Mouse (Mus musculus) fat pad, adult 2 months (tissue): ENCODE measurements around the gene Tmub2.

Source experiments
- DNase-seq: peaks from one replicate; pipeline ENCODE4 v3.0.0-alpha.2; 2011; ENCODE audit warnings: low read depth, low spot score; ENCODE audit errors: extremely low read depth

The Tmub2 gene

GRCm38 (mm10) chr11:102284501-102285094 lies at the start of gene Tmub2:
Tmub2 (plus strand) TSS chr11:102284931.
- peak; percentile 95 for DNase-seq

- DNase-seq, result no peak
Observed at GRCm38 (mm10) chr11:102236022-102236421, 48.7 kb upstream of the Tmub2 start.

GRCm38 (mm10) chr11:102240636-102241035 lies 44.1 kb upstream of the Tmub2 start:
- no peak for DNase-seq

GRCm38 (mm10) chr11:102241246-102241645 lies 43.5 kb upstream of the Tmub2 start:
- DNase-seq, result no peak

GRCm38 (mm10) chr11:102241874-102242273 lies 42.9 kb upstream of the Tmub2 start:
- no peak for DNase-seq

GRCm38 (mm10) chr11:102244926-102245449 lies 39.7 kb upstream of the Tmub2 start:
- no peak for DNase-seq

- DNase-seq, result no peak
Observed at GRCm38 (mm10) chr11:102245581-102246272, 39.0 kb upstream of the Tmub2 start.

GRCm38 (mm10) chr11:102246273-102246635 lies 38.5 kb upstream of the Tmub2 start:
- DNase-seq, result no peak

- DNase-seq, result no peak
Observed at GRCm38 (mm10) chr11:102246871-102247270, 37.9 kb upstream of the Tmub2 start.

- DNase-seq, result no peak
Observed at GRCm38 (mm10) chr11:102248630-102249230, 36.0 kb upstream of the Tmub2 start, which contains the start of gene BC030867. BC030867 (plus strand) TSS chr11:102248882.

GRCm38 (mm10) chr11:102249351-102250090 lies 35.2 kb upstream of the Tmub2 start:
- no peak for DNase-seq

- DNase-seq, result no peak
Observed at GRCm38 (mm10) chr11:102257514-102257913, 27.2 kb upstream of the Tmub2 start.

- no peak for DNase-seq
Observed at GRCm38 (mm10) chr11:102258095-102258494, 26.6 kb upstream of the Tmub2 start.

- DNase-seq, result no peak
Observed at GRCm38 (mm10) chr11:102258521-102258920, 26.2 kb upstream of the Tmub2 start.

GRCm38 (mm10) chr11:102263211-102263610 lies 21.5 kb upstream of the Tmub2 start:
- no peak for DNase-seq

- DNase-seq, result peak; percentile 76
Observed at GRCm38 (mm10) chr11:102265816-102266215, 18.9 kb upstream of the Tmub2 start.

- DNase-seq, result no peak
Observed at GRCm38 (mm10) chr11:102266631-102267355, 17.9 kb upstream of the Tmub2 start.

GRCm38 (mm10) chr11:102267480-102267879 lies 17.3 kb upstream of the Tmub2 start:
- no peak for DNase-seq

- DNase-seq, result no peak
Observed at GRCm38 (mm10) chr11:102268520-102269244, 16.0 kb upstream of the Tmub2 start, which contains the start of gene Asb16. Asb16 (plus strand) TSS chr11:102268743.

GRCm38 (mm10) chr11:102276411-102276915 lies 8.3 kb upstream of the Tmub2 start:
- DNase-seq, result no peak
